Mouse (Mus musculus) central nervous system, embryonic 18 days (tissue): Measurements from ENCODE around the gene Gm3952. TPM values are rescaled to one million over a fixed set of nuclear protein-coding genes. Genes with fewer than 3 reads are reported as not detected.

Source experiments
- polyA plus RNA-seq: library from polyadenylated mRNA; depleted of rRNA; stranded (reverse); fragments of >200 nt; gene quantifications from 2 replicates; pipeline ENCODE4 v1.2.3, GENCODE M21; 2012; rRNA removed

The Gm3952 gene
- not detected in 2 replicates for polyA plus RNA-seq

DNA sequence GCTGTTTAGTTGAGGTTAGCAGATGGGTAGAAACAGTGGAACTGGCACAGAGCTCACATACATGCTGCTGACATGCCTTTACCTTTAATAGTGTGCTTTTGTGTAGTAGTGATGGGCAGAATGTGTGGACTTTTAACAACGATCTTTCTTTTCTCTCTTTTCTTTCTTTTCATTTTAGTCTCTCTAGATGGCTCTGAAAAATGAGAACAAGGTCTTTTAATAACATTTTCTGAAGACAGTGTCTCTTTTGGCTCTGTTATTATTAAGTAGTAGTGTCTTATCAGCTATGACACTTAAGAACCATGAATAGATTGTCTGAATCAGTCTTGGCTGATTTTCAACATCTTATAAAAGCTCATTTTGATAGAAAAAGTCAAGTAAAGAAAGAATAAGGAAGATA, at the start of gene Gm3952:
Gm3952 (minus strand) TSS at position 101 of the 400 bp plus-strand sequence.

Other genes with a start within 250 kb of the Gm3952 start
- 61.6 and 67.3 TPM in 2 replicates for gene Itgb1, start 113.0 kb downstream of the Gm3952 start, polyA plus RNA-seq